Mouse (Mus musculus) effector memory CD4-positive, alpha-beta T cell, adult 7 months (primary cell): Measurements from ENCODE around the gene Epb41l3. TPM values are rescaled to one million over a fixed set of nuclear protein-coding genes. Genes with fewer than 3 reads are reported as not detected.

Experiments used
- polyA plus RNA-seq: library from polyadenylated mRNA; unstranded; fragments of 100-300 nt; shearing (Covaris generic); gene quantifications from one replicate; pipeline ENCODE4 v1.2.1, GENCODE M21; 2017

Epb41l3 gene
- 1.4 TPM for polyA plus RNA-seq

GRCm38 (mm10) chr17:69075501-69076237 lies at the start of gene Epb41l3:
Epb41l3 (plus strand) TSS chr17:69075683.

Other genes starting within 250 kb of the Epb41l3 start
- not detected for gene Tmem200c, start 249.1 kb upstream of the Epb41l3 start, polyA plus RNA-seq